Mouse (Mus musculus) heart, embryonic 13.5 days (tissue): ENCODE measurements around the gene Fam13a. TPM values are rescaled to one million over a fixed set of nuclear protein-coding genes. Genes with fewer than 3 reads are reported as not detected.

Source experiments
- ATAC-seq: fragments of 200-750 bp; cut with Nextera tagmentation; 2 replicates; pipeline ENCODE4 v1.8.0; 2017; ENCODE audit warnings: moderate TSS enrichment; ENCODE audit not compliant: insufficient number of reproducible peaks, low FRiP score, low TSS enrichment; ENCODE audit errors: extremely low read depth
- H3K27ac ChIP-seq: fragments of 300-500 bp; sonication (generic); replicated peaks from 2 replicates; pipeline ENCODE4 v1.5.1; 2015; ENCODE audit warnings: moderate library complexity, mild to moderate bottlenecking, inconsistent platforms
- H3K27me3 ChIP-seq: fragments of 300-500 bp; sonication (generic); replicated peaks from 2 replicates; pipeline ENCODE4 v1.6.1; 2015; ENCODE audit warnings: mild to moderate bottlenecking, inconsistent platforms
- H3K36me3 ChIP-seq: fragments of 300-500 bp; sonication (generic); 2 replicates; pipeline ENCODE4 v1.6.1; 2015; ENCODE audit warnings: mild to moderate bottlenecking, inconsistent platforms
- H3K4me1 ChIP-seq: fragments of 300-500 bp; sonication (generic); 2 replicates; pipeline ENCODE4 v1.6.1; 2015; ENCODE audit warnings: inconsistent platforms
- H3K4me2 ChIP-seq: fragments of 300-500 bp; sonication (generic); 2 replicates; pipeline ENCODE4 v1.6.1; 2015; ENCODE audit warnings: inconsistent platforms, mild to moderate bottlenecking, moderate library complexity
- H3K4me3 ChIP-seq: fragments of 300-500 bp; sonication (generic); 2 replicates; pipeline ENCODE4 v1.5.1; 2015; ENCODE audit warnings: moderate library complexity, mild to moderate bottlenecking, inconsistent platforms
- H3K9ac ChIP-seq: fragments of 300-500 bp; sonication (generic); 2 replicates; pipeline ENCODE4 v1.6.1; 2015; ENCODE audit warnings: inconsistent platforms, mild to moderate bottlenecking, moderate library complexity
- H3K9me3 ChIP-seq: fragments of 300-500 bp; sonication (generic); 2 replicates; pipeline ENCODE4 v1.6.1; 2016; ENCODE audit warnings: inconsistent platforms
- WGBS: fragments of 180-500 bp; shearing (Covaris S2); methylation state at CpG from one replicate; pipeline ENCODE4 v1.1.7; 2015; ENCODE audit warnings: mixed read lengths; 5-methylcytosine and 5-hydroxymethylcytosine counted together
- polyA plus RNA-seq: library from polyadenylated mRNA; unstranded; fragments of >200 nt; fragmentation: Nextera tagmentation; extraction: Ambion mirVana; gene quantifications from 2 replicates; pipeline ENCODE4 v1.2.1, GENCODE M21; 2015

Gene Fam13a
- polyA plus RNA-seq, 1 experiment from 2014 or later = 5.7 TPM

- no peak overlapping the region for H3K9ac ChIP-seq
- H3K4me1 ChIP-seq = peaks cover 3% of the 10 kb centered on the region
- WGBS = 64% methylated on average over 2 of the region's 2 CpGs
- no peak overlapping the region for H3K4me2 ChIP-seq
- no peaks in the 10 kb centered on the region for H3K27me3 ChIP-seq
- no peak overlapping the region for H3K4me3 ChIP-seq
- H3K27ac ChIP-seq = no peak overlapping the region
- no peaks in the 10 kb centered on the region for H3K36me3 ChIP-seq
- H3K9me3 ChIP-seq = no peaks in the 10 kb centered on the region
- no peak for ATAC-seq
Measured at GRCm38 (mm10) chr6:59028871-59029270, 4.5 kb upstream of the Fam13a start.

GRCm38 (mm10) chr6:59024806-59025205 is 457 bp upstream of the Fam13a start:
- no peaks in the 10 kb centered on the region for H3K27me3 ChIP-seq
- H3K9me3 ChIP-seq = no peaks in the 10 kb centered on the region
- H3K9ac ChIP-seq = peak overlapping the region; percentile 81
- peak overlapping the region; percentile 82 for H3K27ac ChIP-seq
- H3K36me3 ChIP-seq = no peaks in the 10 kb centered on the region
- no peak for ATAC-seq
- H3K4me3 ChIP-seq = peak overlapping the region; percentile 62
- peaks cover 15% of the 10 kb centered on the region for H3K4me1 ChIP-seq
- WGBS = 16% methylated on average over 3 of the region's 3 CpGs
- peak overlapping the region; percentile 74 for H3K4me2 ChIP-seq

- WGBS = 40% methylated on average over 6 of the region's 6 CpGs
Measured at GRCm38 (mm10) chr6:59023455-59024163, 740 bp downstream of the Fam13a start.

GRCm38 (mm10) chr6:59022621-59023020 is 1.7 kb downstream of the Fam13a start:
- no peak overlapping the region for H3K9ac ChIP-seq
- H3K36me3 ChIP-seq = no peaks in the 10 kb centered on the region
- H3K4me3 ChIP-seq = peak overlapping the region; percentile 62
- ATAC-seq = no peak
- no peaks in the 10 kb centered on the region for H3K27me3 ChIP-seq
- peaks cover 15% of the 10 kb centered on the region for H3K4me1 ChIP-seq
- WGBS = 65% methylated on average over 2 of the region's 2 CpGs
- peak overlapping the region; percentile 74 for H3K4me2 ChIP-seq
- H3K9me3 ChIP-seq = no peaks in the 10 kb centered on the region
- H3K27ac ChIP-seq = no peak overlapping the region

More at GRCm38 (mm10) chr6:59023455-59024163, 740 bp downstream of the Fam13a start:
- peak overlapping the region; percentile 62 for H3K4me3 ChIP-seq
- ATAC-seq = no peak
- H3K36me3 ChIP-seq = no peaks in the 10 kb centered on the region
- H3K9ac ChIP-seq = peak overlapping the region; percentile 81
- no peaks in the 10 kb centered on the region for H3K27me3 ChIP-seq
- no peaks in the 10 kb centered on the region for H3K9me3 ChIP-seq
- peaks cover 15% of the 10 kb centered on the region for H3K4me1 ChIP-seq
- peak overlapping the region; percentile 74 for H3K4me2 ChIP-seq
- H3K27ac ChIP-seq = peak overlapping the region; percentile 82

GRCm38 (mm10) chr6:59020346-59020745 is 4.0 kb downstream of the Fam13a start:
- H3K4me1 ChIP-seq = peaks cover 15% of the 10 kb centered on the region
- no peak overlapping the region for H3K27ac ChIP-seq
- no peak overlapping the region for H3K9ac ChIP-seq
- H3K36me3 ChIP-seq = no peaks in the 10 kb centered on the region
- H3K9me3 ChIP-seq = no peaks in the 10 kb centered on the region
- H3K4me3 ChIP-seq = no peak overlapping the region
- 63% methylated on average over 2 of the region's 2 CpGs for WGBS
- H3K4me2 ChIP-seq = no peak overlapping the region
- no peaks in the 10 kb centered on the region for H3K27me3 ChIP-seq
- ATAC-seq = no peak

GRCm38 (mm10) chr6:59019847-59020246 is 4.5 kb downstream of the Fam13a start:
- H3K27me3 ChIP-seq = no peaks in the 10 kb centered on the region
- no peaks in the 10 kb centered on the region for H3K36me3 ChIP-seq
- no peak overlapping the region for H3K9ac ChIP-seq
- H3K4me2 ChIP-seq = no peak overlapping the region
- no peak for ATAC-seq
- no peak overlapping the region for H3K27ac ChIP-seq
- H3K4me1 ChIP-seq = peaks cover 15% of the 10 kb centered on the region
- H3K9me3 ChIP-seq = no peaks in the 10 kb centered on the region
- no peak overlapping the region for H3K4me3 ChIP-seq
- WGBS = 67% methylated on average over 1 of the region's 1 CpGs

GRCm38 (mm10) chr6:59016336-59016832 is 8.0 kb downstream of the Fam13a start:
- 59% methylated on average over 1 of the region's 1 CpGs for WGBS
- Histone ChIP-seq H3K9me3 (no peaks in the 10 kb centered on the region), H3K9ac (no peak overlapping the region), H3K27ac (no peak overlapping the region), H3K27me3 (no peaks in the 10 kb centered on the region), H3K4me1 (peaks cover 10% of the 10 kb centered on the region; the same call in 1 of the 2 replicates), H3K4me3 (no peak overlapping the region), H3K4me2 (no peak overlapping the region), H3K36me3 (no peaks in the 10 kb centered on the region)
- no peak for ATAC-seq

GRCm38 (mm10) chr6:59014760-59015159 is 9.6 kb downstream of the Fam13a start:
- Histone ChIP-seq H3K27ac (no peak overlapping the region), H3K36me3 (no peaks in the 10 kb centered on the region), H3K9me3 (no peaks in the 10 kb centered on the region), H3K27me3 (no peaks in the 10 kb centered on the region), H3K4me1 (peaks cover 13% of the 10 kb centered on the region; the same call in 1 of the 2 replicates), H3K4me2 (no peak overlapping the region), H3K9ac (no peak overlapping the region), H3K4me3 (no peak overlapping the region)
- no peak for ATAC-seq
- WGBS = 71% methylated on average over 2 of the region's 2 CpGs

- no peak overlapping the region for H3K9ac ChIP-seq
- H3K9me3 ChIP-seq = no peaks in the 10 kb centered on the region
- H3K4me3 ChIP-seq = no peak overlapping the region
- H3K27me3 ChIP-seq = no peaks in the 10 kb centered on the region
- H3K36me3 ChIP-seq = no peaks in the 10 kb centered on the region
- peaks cover 13% of the 10 kb centered on the region; the same call in 1 of the 2 replicates for H3K4me1 ChIP-seq
- H3K27ac ChIP-seq = no peak overlapping the region
- no peak for ATAC-seq
- WGBS = 70% methylated on average over 8 of the region's 8 CpGs
- H3K4me2 ChIP-seq = no peak overlapping the region
Measured at GRCm38 (mm10) chr6:59014088-59014759, 10.1 kb downstream of the Fam13a start.

GRCm38 (mm10) chr6:59010792-59011191 is 13.6 kb downstream of the Fam13a start:
- H3K27ac ChIP-seq = no peak overlapping the region
- no peaks in the 10 kb centered on the region for H3K36me3 ChIP-seq
- H3K4me2 ChIP-seq = no peak overlapping the region
- H3K4me1 ChIP-seq = peaks cover 13% of the 10 kb centered on the region; the same call in 1 of the 2 replicates
- H3K27me3 ChIP-seq = no peaks in the 10 kb centered on the region
- WGBS = 71% methylated on average over 3 of the region's 3 CpGs
- no peak overlapping the region for H3K9ac ChIP-seq
- no peaks in the 10 kb centered on the region for H3K9me3 ChIP-seq
- no peak for ATAC-seq
- H3K4me3 ChIP-seq = no peak overlapping the region

- H3K27ac ChIP-seq = no peak overlapping the region
- no peak overlapping the region for H3K4me2 ChIP-seq
- no peak overlapping the region for H3K4me3 ChIP-seq
- no peaks in the 10 kb centered on the region for H3K9me3 ChIP-seq
- 0 out of 2 replicates have a peak, but pooled peaks cover 2% of the 10 kb centered on the region for H3K4me1 ChIP-seq
- no peak overlapping the region for H3K9ac ChIP-seq
- no peaks in the 10 kb centered on the region for H3K36me3 ChIP-seq
- no peaks in the 10 kb centered on the region for H3K27me3 ChIP-seq
- 85% methylated on average over 5 of the region's 5 CpGs for WGBS
- no peak for ATAC-seq
Measured at GRCm38 (mm10) chr6:59004630-59005029, 19.7 kb downstream of the Fam13a start.
